Mouse (Mus musculus): ENCODE data around the gene Prss57. TPM values are rescaled to one million over a fixed set of nuclear protein-coding genes. Genes with fewer than 3 reads are reported as not detected.

Prss57 gene
- polyA plus RNA-seq, 2 experiments, result 1.6 to 4.9 TPM

GRCm38 (mm10) chr10:79805636-79806035, 14.9 kb upstream of the Prss57 start:
- H3K36me3 ChIP-seq (replicated peaks; ENCODE audit: control insufficient read depth, insufficient read depth, low read depth), result no peaks in the 10 kb centered on the region
- no peak for DNase-seq (ENCODE audit: low read depth in 3 of 3, low spot score in 3 of 3)
- no peak overlapping the region for H3K27ac ChIP-seq
- H3K4me1 ChIP-seq (replicated peaks; ENCODE audit: control insufficient read depth in 2 of 2, insufficient read depth in 2 of 2, low read length in 1 of 2), result peaks cover 6 to 9% of the 10 kb centered on the region in 2 experiments
- WGBS (ENCODE audit: insufficient replicate concordance), result 32% methylated on average over 11 of the region's 11 CpGs
- H3K27me3 ChIP-seq (ENCODE audit: control insufficient read depth, insufficient read depth, low read length), result no peaks in the 10 kb centered on the region
- no peak overlapping the region for H3K4me3 ChIP-seq (ENCODE audit: insufficient read depth in 1 of 2, low read depth in 2 of 2, low read length in 2 of 2)
- no peak overlapping the region for H3K9ac ChIP-seq (replicated peaks)
- no peak for ATAC-seq (ENCODE audit: insufficient read depth)
- H3K4me2 ChIP-seq (ENCODE audit: low read depth), result no peak overlapping the region
- no peak for TF ChIP-seq CTCF (IDR thresholded peaks at IDR 0.05; ENCODE audit: low read depth)
- no peak for TF ChIP-seq EP300 (IDR thresholded peaks at IDR 0.05; ENCODE audit: low read depth)
- H3K9me3 ChIP-seq (ENCODE audit: control insufficient read depth, low read length), result no peaks in the 10 kb centered on the region

GRCm38 (mm10) chr10:79803716-79804323, 13.1 kb upstream of the Prss57 start:
- no peak overlapping the region for H3K9ac ChIP-seq (replicated peaks)
- ATAC-seq (ENCODE audit: insufficient read depth) (no peak), DNase-seq (ENCODE audit: low read depth in 3 of 3, low spot score in 3 of 3) (no peak)

GRCm38 (mm10) chr10:79802331-79802971, 11.7 kb upstream of the Prss57 start:
- H3K4me3 ChIP-seq (ENCODE audit: insufficient read depth in 1 of 2, low read depth in 2 of 2, low read length in 2 of 2), result no peak overlapping the region; a peak in 1 of 4 replicates
- peak in 1 of 3 experiments; percentile 26 for DNase-seq (ENCODE audit: low read depth in 3 of 3, low spot score in 3 of 3)
- TF ChIP-seq CTCF (IDR thresholded peaks at IDR 0.05; ENCODE audit: low read depth) (no peak), EP300 (IDR thresholded peaks at IDR 0.05; ENCODE audit: low read depth) (no peak)
- ATAC-seq (ENCODE audit: insufficient read depth), result peak; percentile 47; the same call in 1 of the 2 replicates
- peaks cover 6 to 19% of the 10 kb centered on the region in 2 experiments for H3K4me1 ChIP-seq (replicated peaks; ENCODE audit: control insufficient read depth in 2 of 2, insufficient read depth in 2 of 2, low read length in 1 of 2)
- no peaks in the 10 kb centered on the region for H3K36me3 ChIP-seq (replicated peaks; ENCODE audit: control insufficient read depth, insufficient read depth, low read depth)
- H3K9ac ChIP-seq (replicated peaks), result no peak overlapping the region
- peak overlapping the region; percentile 31 for H3K4me2 ChIP-seq (ENCODE audit: low read depth)
- H3K9me3 ChIP-seq (ENCODE audit: control insufficient read depth, low read length), result no peaks in the 10 kb centered on the region
- H3K27me3 ChIP-seq (ENCODE audit: control insufficient read depth, insufficient read depth, low read length), result no peaks in the 10 kb centered on the region
- no peak overlapping the region for H3K27ac ChIP-seq
- 53% methylated on average over 11 of the region's 11 CpGs for WGBS (ENCODE audit: insufficient replicate concordance)

More at GRCm38 (mm10) chr10:79803716-79804323, 13.1 kb upstream of the Prss57 start:
- Histone ChIP-seq H3K27me3 (ENCODE audit: control insufficient read depth, insufficient read depth, low read length) (no peaks in the 10 kb centered on the region), H3K27ac (no peak overlapping the region), H3K9me3 (ENCODE audit: control insufficient read depth, low read length) (no peaks in the 10 kb centered on the region), H3K4me2 (ENCODE audit: low read depth) (no peak overlapping the region), H3K4me3 (ENCODE audit: insufficient read depth in 1 of 2, low read depth in 2 of 2, low read length in 2 of 2) (no peak overlapping the region), H3K4me1 (replicated peaks; ENCODE audit: control insufficient read depth in 2 of 2, insufficient read depth in 2 of 2, low read length in 1 of 2) (peaks cover 6 to 10% of the 10 kb centered on the region in 2 experiments), H3K36me3 (replicated peaks; ENCODE audit: control insufficient read depth, insufficient read depth, low read depth) (no peaks in the 10 kb centered on the region)
- TF ChIP-seq CTCF (IDR thresholded peaks at IDR 0.05; ENCODE audit: low read depth), result no peak
- no peak for TF ChIP-seq EP300 (IDR thresholded peaks at IDR 0.05; ENCODE audit: low read depth)
- WGBS (ENCODE audit: insufficient replicate concordance), result 50% methylated on average over 29 of the region's 29 CpGs

GRCm38 (mm10) chr10:79801837-79802236, 11.1 kb upstream of the Prss57 start:
- H3K4me3 ChIP-seq (ENCODE audit: insufficient read depth in 1 of 2, low read depth in 2 of 2, low read length in 2 of 2), result no peak overlapping the region; a peak in 1 of 4 replicates
- H3K9me3 ChIP-seq (ENCODE audit: control insufficient read depth, low read length), result no peaks in the 10 kb centered on the region
- no peaks in the 10 kb centered on the region for H3K36me3 ChIP-seq (replicated peaks; ENCODE audit: control insufficient read depth, insufficient read depth, low read depth)
- ATAC-seq (ENCODE audit: insufficient read depth) (no peak), DNase-seq (ENCODE audit: low read depth in 3 of 3, low spot score in 3 of 3) (no peak)
- TF ChIP-seq CTCF (IDR thresholded peaks at IDR 0.05; ENCODE audit: low read depth) (no peak), EP300 (IDR thresholded peaks at IDR 0.05; ENCODE audit: low read depth) (no peak)
- H3K27me3 ChIP-seq (ENCODE audit: control insufficient read depth, insufficient read depth, low read length), result no peaks in the 10 kb centered on the region
- 59% methylated on average over 3 of the region's 3 CpGs for WGBS (ENCODE audit: insufficient replicate concordance)
- peaks cover 3 to 15% of the 10 kb centered on the region in 2 experiments for H3K4me1 ChIP-seq (replicated peaks; ENCODE audit: control insufficient read depth in 2 of 2, insufficient read depth in 2 of 2, low read length in 1 of 2)
- no peak overlapping the region for H3K27ac ChIP-seq
- no peak overlapping the region for H3K9ac ChIP-seq (replicated peaks)
- H3K4me2 ChIP-seq (ENCODE audit: low read depth), result peak overlapping the region; percentile 18

- H3K9me3 ChIP-seq (ENCODE audit: control insufficient read depth, low read length), result no peaks in the 10 kb centered on the region
- no peaks in the 10 kb centered on the region for H3K36me3 ChIP-seq (replicated peaks; ENCODE audit: control insufficient read depth, insufficient read depth, low read depth)
- no peak overlapping the region for H3K9ac ChIP-seq (replicated peaks)
- no peak for TF ChIP-seq EP300 (IDR thresholded peaks at IDR 0.05; ENCODE audit: low read depth)
- TF ChIP-seq CTCF (IDR thresholded peaks at IDR 0.05; ENCODE audit: low read depth), result no peak
- H3K27ac ChIP-seq, result no peak overlapping the region
- DNase-seq (ENCODE audit: low read depth in 3 of 3, low spot score in 3 of 3) (no peak), ATAC-seq (ENCODE audit: insufficient read depth) (no peak)
- H3K4me1 ChIP-seq (replicated peaks; ENCODE audit: control insufficient read depth in 2 of 2, insufficient read depth in 2 of 2, low read length in 1 of 2), result peaks cover 0 to 14% of the 10 kb centered on the region in 2 experiments
- no peak overlapping the region for H3K4me3 ChIP-seq (ENCODE audit: insufficient read depth in 1 of 2, low read depth in 2 of 2, low read length in 2 of 2)
- no peak overlapping the region for H3K4me2 ChIP-seq (ENCODE audit: low read depth)
- no peaks in the 10 kb centered on the region for H3K27me3 ChIP-seq (ENCODE audit: control insufficient read depth, insufficient read depth, low read length)
- 70% methylated on average over 11 of the region's 11 CpGs for WGBS (ENCODE audit: insufficient replicate concordance)
Observed at GRCm38 (mm10) chr10:79800508-79800907, 9.7 kb upstream of the Prss57 start.
